Mouse (Mus musculus) brain, embryonic 14.5 days (tissue): ENCODE data around the gene Slx4.

Experiments used
- CTCF ChIP-seq: fragments of 200-500 bp; IDR thresholded peaks from 2 replicates; pipeline ENCODE4 v1.5.1; 2012; ENCODE audit warnings: inconsistent platforms, mild to moderate bottlenecking, moderate library complexity, borderline replicate concordance; ENCODE audit not compliant: insufficient read depth, insufficient read length; ENCODE audit errors: extremely low read depth
- POLR2A ChIP-seq: fragments of 200-500 bp; IDR thresholded peaks from 2 replicates; pipeline ENCODE4 v1.6.1; 2012; ENCODE audit warnings: mild to moderate bottlenecking, inconsistent platforms, borderline replicate concordance; ENCODE audit not compliant: poor library complexity, insufficient read depth, insufficient read length, severe bottlenecking; ENCODE audit errors: extremely low read depth

DNA sequence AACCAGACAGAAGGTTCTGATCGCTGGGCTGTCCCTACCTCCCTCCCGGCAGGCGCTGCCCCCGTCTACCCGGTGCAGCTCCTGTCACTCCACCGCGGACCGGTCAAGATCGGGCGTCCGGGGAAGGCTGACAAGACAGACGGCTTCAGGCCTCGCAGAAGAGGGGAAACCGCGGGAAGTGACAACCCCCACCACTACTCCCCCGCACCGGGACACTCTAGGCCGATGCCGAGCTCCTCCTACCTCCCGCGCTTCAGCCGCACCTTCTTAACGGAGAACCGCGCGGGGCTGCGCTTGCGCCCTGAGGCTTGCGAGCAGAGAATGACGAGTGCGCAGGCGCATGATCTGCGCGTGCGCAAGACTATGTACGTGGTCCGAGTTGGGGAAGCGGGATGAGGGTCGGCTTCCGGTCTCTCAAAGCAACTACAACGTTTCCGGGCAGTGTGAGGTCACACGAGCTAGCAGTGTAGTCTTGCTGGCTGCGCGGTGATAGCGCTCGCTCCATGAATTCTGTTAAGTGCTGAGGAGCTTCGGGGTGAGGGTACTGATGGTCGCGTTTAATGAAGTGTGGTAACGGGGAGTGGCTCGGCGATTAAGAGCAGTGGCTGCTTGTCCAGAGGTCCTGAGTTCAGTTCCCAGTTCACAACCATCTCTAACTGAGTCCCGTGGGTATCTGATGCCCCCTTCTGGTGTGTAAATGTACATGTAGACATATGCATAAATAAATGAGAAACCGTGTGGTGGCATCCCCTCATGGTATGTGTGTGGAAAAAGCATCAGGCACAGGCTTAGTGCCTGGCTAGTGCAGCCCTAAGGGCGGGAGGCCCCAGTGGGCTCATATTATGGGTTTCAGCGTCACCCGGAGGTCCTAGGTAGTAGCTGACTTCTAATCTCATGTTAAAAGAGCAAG lies at the start of gene Slx4:
- peak; percentile 20; the same call in 1 of the 2 replicates for TF ChIP-seq CTCF
- TF ChIP-seq POLR2A = peak; percentile 74; the same call in 1 of the 2 replicates
